Mouse (Mus musculus) forebrain, embryonic 14.5 days (tissue): ENCODE data around the gene Pop7. TPM values are rescaled to one million over a fixed set of nuclear protein-coding genes. Genes with fewer than 3 reads are reported as not detected.

ENCODE experiments used
- ATAC-seq: fragments of 200-750 bp; cut with Nextera tagmentation; 2 replicates; pipeline ENCODE4 v1.8.0; 2017; ENCODE audit warnings: mild to moderate bottlenecking, moderate library complexity
- DNase-seq: peaks from one replicate; pipeline ENCODE4 v3.0.0-alpha.2; 2015; ENCODE audit warnings: low spot score
- H3K27ac ChIP-seq: fragments of 300-500 bp; sonication (generic); 2 replicates; pipeline ENCODE4 v1.5.1; 2014; ENCODE audit warnings: low read depth, mild to moderate bottlenecking, control low read depth, low read length, moderate library complexity
- H3K27me3 ChIP-seq: fragments of 300-500 bp; sonication (generic); replicated peaks from 2 replicates; pipeline ENCODE4 v1.6.1; 2014; ENCODE audit warnings: low read length, control low read depth, mixed read lengths; ENCODE audit not compliant: control insufficient read depth, insufficient read depth
- H3K36me3 ChIP-seq: fragments of 300-500 bp; sonication (generic); 2 replicates; pipeline ENCODE4 v1.6.1; 2014; ENCODE audit warnings: low read length, control low read depth; ENCODE audit not compliant: control insufficient read depth, insufficient read depth
- H3K4me1 ChIP-seq: fragments of 300-500 bp; sonication (generic); 2 replicates; pipeline ENCODE4 v1.6.1; 2014; ENCODE audit warnings: antibody characterized with exemption, low read length, control low read depth; ENCODE audit not compliant: control insufficient read depth, insufficient read depth
- H3K4me2 ChIP-seq: fragments of 300-500 bp; sonication (generic); 2 replicates; pipeline ENCODE4 v1.6.1; 2014; ENCODE audit warnings: mild to moderate bottlenecking, control low read depth, low read length
- H3K4me3 ChIP-seq: fragments of 300-500 bp; sonication (generic); 2 replicates; pipeline ENCODE4 v1.5.1; 2014; ENCODE audit warnings: low read depth, low read length, control low read depth
- H3K9ac ChIP-seq: fragments of 300-500 bp; sonication (generic); 2 replicates; pipeline ENCODE4 v1.6.1; 2014; ENCODE audit warnings: mild to moderate bottlenecking, low read length, control low read depth, moderate library complexity
- H3K9me3 ChIP-seq: fragments of 300-500 bp; sonication (generic); replicated peaks from 2 replicates; pipeline ENCODE4 v1.6.1; 2016; ENCODE audit warnings: low read length, control low read depth, mixed read lengths; ENCODE audit not compliant: control insufficient read depth
- WGBS: fragments of 180-500 bp; shearing (Covaris S2); extraction: QIAGEN DNeasy Blood & Tissue Kit; methylation state at CpG from one replicate; pipeline ENCODE4 v1.1.7; 2014; 5-methylcytosine and 5-hydroxymethylcytosine counted together
- polyA plus RNA-seq: library from polyadenylated mRNA; unstranded; fragments of >200 nt; fragmentation: Nextera tagmentation; extraction: Ambion mirVana; gene quantifications from 2 replicates; pipeline ENCODE4 v1.2.1, GENCODE M21; 2014

Pop7 gene
- polyA plus RNA-seq, 1 experiment from 2014 or later: 98.0 TPM

GRCm38 (mm10) chr5:137537461-137537860 is 35.1 kb upstream of the Pop7 start:
- Histone ChIP-seq H3K4me3 (no peak overlapping the region), H3K4me2 (no peak overlapping the region), H3K9me3 (no peaks in the 10 kb centered on the region), H3K27me3 (no peaks in the 10 kb centered on the region), H3K4me1 (peaks cover 8% of the 10 kb centered on the region; the same call in 1 of the 2 replicates), H3K9ac (no peak overlapping the region), H3K36me3 (no peaks in the 10 kb centered on the region), H3K27ac (no peak overlapping the region)
- no peak for DNase-seq
- no peak for ATAC-seq
- WGBS: 71% methylated on average over 4 of the region's 4 CpGs

- ATAC-seq: no peak
- H3K4me1 ChIP-seq: peaks cover 8% of the 10 kb centered on the region; the same call in 1 of the 2 replicates
- no peaks in the 10 kb centered on the region for H3K9me3 ChIP-seq
Measured at GRCm38 (mm10) chr5:137535318-137535717, 33.0 kb upstream of the Pop7 start.

GRCm38 (mm10) chr5:137534762-137535161 is 32.4 kb upstream of the Pop7 start:
- Histone ChIP-seq H3K9ac (no peak overlapping the region), H3K4me3 (no peak overlapping the region), H3K9me3 (no peaks in the 10 kb centered on the region), H3K27ac (no peak overlapping the region), H3K4me2 (no peak overlapping the region), H3K36me3 (peaks cover 5% of the 10 kb centered on the region), H3K4me1 (peaks cover 13% of the 10 kb centered on the region), H3K27me3 (no peaks in the 10 kb centered on the region)
- 91% methylated on average over 3 of the region's 3 CpGs for WGBS
- DNase-seq (no peak), ATAC-seq (no peak)

More at GRCm38 (mm10) chr5:137535318-137535717, 33.0 kb upstream of the Pop7 start:
- DNase-seq: no peak
- H3K4me2 ChIP-seq: no peak overlapping the region
- 78% methylated on average over 9 of the region's 9 CpGs for WGBS
- H3K9ac ChIP-seq: no peak overlapping the region
- no peaks in the 10 kb centered on the region for H3K36me3 ChIP-seq
- H3K27me3 ChIP-seq: no peaks in the 10 kb centered on the region
- H3K27ac ChIP-seq: no peak overlapping the region
- H3K4me3 ChIP-seq: no peak overlapping the region

- H3K27me3 ChIP-seq: no peaks in the 10 kb centered on the region
- DNase-seq: peak; percentile 99
- peak within 1 kb of the TSS; percentile 95 for H3K4me3 ChIP-seq
- H3K9me3 ChIP-seq: no peaks in the 10 kb centered on the region
- H3K27ac ChIP-seq: peak within 1 kb of the TSS; percentile 98
- peak within 1 kb of the TSS; percentile 68 for H3K4me2 ChIP-seq
- H3K36me3 ChIP-seq: peaks cover 20% of the 10 kb centered on the region
- H3K9ac ChIP-seq: peak within 1 kb of the TSS; percentile 98
- under 1% methylated on average over 40 of the region's 40 CpGs for WGBS
- peak; percentile 74 for ATAC-seq
- H3K4me1 ChIP-seq: peaks cover 10% of the 10 kb centered on the region
Measured at GRCm38 (mm10) chr5:137533117-137533827, 31.0 kb upstream of the Pop7 start, which contains the start of the genes Epo and Gnb2. Epo (minus strand) TSS chr5:137533242. Gnb2 (minus strand) TSS chr5:137533510.

GRCm38 (mm10) chr5:137532808-137533116 is 30.4 kb upstream of the Pop7 start:
- no peaks in the 10 kb centered on the region for H3K9me3 ChIP-seq
- peak overlapping the region; percentile 95 for H3K4me3 ChIP-seq
- H3K4me2 ChIP-seq: peak overlapping the region; percentile 68
- peaks cover 25% of the 10 kb centered on the region for H3K36me3 ChIP-seq
- peaks cover 10% of the 10 kb centered on the region for H3K4me1 ChIP-seq
- H3K27me3 ChIP-seq: no peaks in the 10 kb centered on the region
- ATAC-seq (peak; percentile 30; the same call in 1 of the 2 replicates), DNase-seq (no peak)
- WGBS: 1% methylated on average over 10 of the region's 12 CpGs
- peak overlapping the region; percentile 98 for H3K27ac ChIP-seq
- H3K9ac ChIP-seq: peak overlapping the region; percentile 98

- no peaks in the 10 kb centered on the region for H3K27me3 ChIP-seq
- WGBS: under 1% methylated on average over 19 of the region's 19 CpGs
- peak; percentile 5; the same call in 1 of the 2 replicates for ATAC-seq
Measured at GRCm38 (mm10) chr5:137532131-137532807, 30.0 kb upstream of the Pop7 start.

GRCm38 (mm10) chr5:137531414-137532130 is 29.3 kb upstream of the Pop7 start:
- Histone ChIP-seq H3K27me3 (no peaks in the 10 kb centered on the region), H3K27ac (peak overlapping the region; percentile 98), H3K4me2 (peak overlapping the region; percentile 68), H3K9me3 (no peaks in the 10 kb centered on the region), H3K36me3 (peaks cover 36% of the 10 kb centered on the region), H3K9ac (peak overlapping the region; percentile 98), H3K4me3 (peak overlapping the region; percentile 95), H3K4me1 (peaks cover 10% of the 10 kb centered on the region)
- under 1% methylated on average over 45 of the region's 51 CpGs for WGBS
- ATAC-seq: peak; percentile 8
- peak; percentile 59 for DNase-seq

More at GRCm38 (mm10) chr5:137532131-137532807, 30.0 kb upstream of the Pop7 start:
- peaks cover 10% of the 10 kb centered on the region for H3K4me1 ChIP-seq
- DNase-seq: no peak
- H3K9me3 ChIP-seq: no peaks in the 10 kb centered on the region
- H3K27ac ChIP-seq: peak overlapping the region; percentile 98
- H3K4me3 ChIP-seq: peak overlapping the region; percentile 95
- peak overlapping the region; percentile 68 for H3K4me2 ChIP-seq
- peaks cover 30% of the 10 kb centered on the region for H3K36me3 ChIP-seq
- peak overlapping the region; percentile 98 for H3K9ac ChIP-seq

- Histone ChIP-seq H3K4me2 (peak overlapping the region; percentile 68), H3K4me3 (peak overlapping the region; percentile 95), H3K27ac (peak overlapping the region; percentile 98), H3K9me3 (no peaks in the 10 kb centered on the region), H3K27me3 (no peaks in the 10 kb centered on the region), H3K4me1 (peaks cover 10% of the 10 kb centered on the region), H3K36me3 (peaks cover 42% of the 10 kb centered on the region), H3K9ac (peak overlapping the region; percentile 98)
- peak; percentile 96 for DNase-seq
- WGBS: under 1% methylated on average over 44 of the region's 46 CpGs
- peak; percentile 64 for ATAC-seq
Measured at GRCm38 (mm10) chr5:137530588-137531413, 28.5 kb upstream of the Pop7 start.
